In genomic region chr2:104493951-104494800, GRCm38 (mm10) we compare ENCODE assay signal across 8 mouse cellular contexts. TPM values are rescaled to one million over a fixed set of nuclear protein-coding genes. Genes with fewer than 3 reads are reported as not detected.
DNase-seq lines count a peak whose midpoint lies in the region; ATAC-seq and TF ChIP-seq lines count a peak whose summit lies in the region.

TSS of gene Hipk3 (minus strand) at chr2:104494446.

- TF ChIP-seq POLR2A in bone marrow macrophage, adult 2 months (IDR thresholded peaks at IDR 0.05; ENCODE audit: borderline replicate concordance, low read depth, low read length) = no peak
- peak; percentile 49 for TF ChIP-seq POLR2A in embryonic fibroblast, embryonic 13.5 days (IDR thresholded peaks at IDR 0.05; ENCODE audit: low read depth, low read length)
- TF ChIP-seq POLR2A in liver, adult 2 months (IDR thresholded peaks at IDR 0.05; ENCODE audit: extremely low read depth, insufficient read depth, low read length) = peak; percentile 24; the same call in 1 of the 2 replicates
- peak; percentile 85 for TF ChIP-seq POLR2A in myocyte (IDR thresholded peaks at IDR 0.05; ENCODE audit: insufficient read length, low read depth)

- H3K36me3 ChIP-seq in heart, embryonic 10.5 days = no peaks in the 10 kb centered on the region
- H3K36me3 ChIP-seq in kidney, embryonic 16.5 days (ENCODE audit: insufficient read depth, low read length) = no peaks in the 10 kb centered on the region
- no peaks in the 10 kb centered on the region for H3K36me3 ChIP-seq in liver, adult 2 months (ENCODE audit: control insufficient read depth, insufficient read depth, low read length)
- no peaks in the 10 kb centered on the region for H3K36me3 ChIP-seq in myocyte (ENCODE audit: control insufficient read depth, insufficient read depth)
- no peaks in the 10 kb centered on the region for H3K36me3 ChIP-seq in splenic B cell, adult 2 months (ENCODE audit: control insufficient read depth, insufficient read depth, low read length, poor library complexity, severe bottlenecking)

- H3K4me2 ChIP-seq in kidney, embryonic 16.5 days (replicated peaks; ENCODE audit: low read depth, low read length) = peak within 1 kb of the TSS; percentile 74
- H3K4me2 ChIP-seq in myocyte (ENCODE audit: low read depth) = peak within 1 kb of the TSS; percentile 90

- H3ac ChIP-seq in myocyte (ENCODE audit: control insufficient read depth, insufficient read length) = peak within 1 kb of the TSS; percentile 85

- peak; percentile 96 for ATAC-seq in kidney, embryonic 16.5 days (ENCODE audit: low FRiP score, low TSS enrichment)

- peak; percentile 85 for DNase-seq in A20 (ENCODE audit: low read depth, low spot score)
- DNase-seq in heart, embryonic 10.5 days (ENCODE audit: low spot score) = peak; percentile 90
- DNase-seq in liver, adult 2 months (ENCODE audit: extremely low read depth, low read depth, low spot score) = peak; percentile 36
- DNase-seq in splenic B cell, adult 2 months (ENCODE audit: low read depth, low spot score) = peak; percentile 81

- peak within 1 kb of the TSS; percentile 85 for H3K4me3 ChIP-seq in bone marrow macrophage, adult 2 months (ENCODE audit: insufficient read depth, low read length)
- peak within 1 kb of the TSS; percentile 94 for H3K4me3 ChIP-seq in embryonic fibroblast, embryonic 13.5 days (ENCODE audit: insufficient read depth, low read length)
- peak within 1 kb of the TSS; percentile 97 for H3K4me3 ChIP-seq in heart, embryonic 10.5 days
- peak within 1 kb of the TSS; percentile 86 for H3K4me3 ChIP-seq in kidney, embryonic 16.5 days (ENCODE audit: low read length)
- peak within 1 kb of the TSS; percentile 100 for H3K4me3 ChIP-seq in liver, adult 2 months (ENCODE audit: insufficient read depth, low read depth, low read length)
- peak within 1 kb of the TSS; percentile 58 for H3K4me3 ChIP-seq in myocyte

- no peaks in the 10 kb centered on the region for H3K9me3 ChIP-seq in heart, embryonic 10.5 days
- no peaks in the 10 kb centered on the region for H3K9me3 ChIP-seq in kidney, embryonic 16.5 days (ENCODE audit: low read length)

- H3K27ac ChIP-seq in bone marrow macrophage, adult 2 months (ENCODE audit: insufficient read depth, low read depth, low read length) = peak within 1 kb of the TSS; percentile 95
- H3K27ac ChIP-seq in embryonic fibroblast, embryonic 13.5 days (ENCODE audit: insufficient read depth, low read length) = peak within 1 kb of the TSS; percentile 92
- H3K27ac ChIP-seq in heart, embryonic 10.5 days = peak within 1 kb of the TSS; percentile 100
- peak within 1 kb of the TSS; percentile 100 for H3K27ac ChIP-seq in kidney, embryonic 16.5 days (ENCODE audit: low read length)
- peak within 1 kb of the TSS; percentile 98 for H3K27ac ChIP-seq in liver, adult 2 months (replicated peaks; ENCODE audit: insufficient read depth, low read depth, low read length)

- H3K27me3 ChIP-seq in heart, embryonic 10.5 days (ENCODE audit: insufficient read depth, poor library complexity, severe bottlenecking) = no peaks in the 10 kb centered on the region
- no peaks in the 10 kb centered on the region for H3K27me3 ChIP-seq in kidney, embryonic 16.5 days (ENCODE audit: insufficient read depth, low read length)
- H3K27me3 ChIP-seq in liver, adult 2 months (ENCODE audit: control insufficient read depth, insufficient read depth, low read length) = no peaks in the 10 kb centered on the region
- H3K27me3 ChIP-seq in myocyte (ENCODE audit: control insufficient read depth, insufficient read depth, insufficient read length) = no peaks in the 10 kb centered on the region
- no peaks in the 10 kb centered on the region for H3K27me3 ChIP-seq in splenic B cell, adult 2 months (ENCODE audit: control insufficient read depth, insufficient read depth, low read length, poor library complexity, severe bottlenecking)

- WGBS in heart, embryonic 10.5 days = under 1% methylated on average over 84 of the region's 98 CpGs
- WGBS in kidney, embryonic 16.5 days = under 1% methylated on average over 83 of the region's 98 CpGs
- under 1% methylated on average over 98 of the region's 98 CpGs for WGBS in liver, adult 2 months

- peaks cover 14% of the 10 kb centered on the region for H3K4me1 ChIP-seq in bone marrow macrophage, adult 2 months (ENCODE audit: control insufficient read depth, insufficient read depth, low read length)
- H3K4me1 ChIP-seq in embryonic fibroblast, embryonic 13.5 days (ENCODE audit: control insufficient read depth, insufficient read depth, low read length) = peaks cover 9% of the 10 kb centered on the region; the same call in 1 of the 2 replicates
- H3K4me1 ChIP-seq in heart, embryonic 10.5 days = peaks cover 47% of the 10 kb centered on the region
- peaks cover 15% of the 10 kb centered on the region for H3K4me1 ChIP-seq in kidney, embryonic 16.5 days (ENCODE audit: insufficient read depth, low read length)
- H3K4me1 ChIP-seq in liver, adult 2 months (ENCODE audit: control insufficient read depth, insufficient read depth, low read length) = peaks cover 16% of the 10 kb centered on the region

- H3K79me2 ChIP-seq in liver, adult 2 months (ENCODE audit: control insufficient read depth, insufficient read depth, low read length) = peaks cover 6% of the 10 kb centered on the region
- peaks cover 36% of the 10 kb centered on the region for H3K79me2 ChIP-seq in myocyte (ENCODE audit: control insufficient read depth, insufficient read depth)

- TF ChIP-seq CTCF in bone marrow macrophage, adult 2 months (IDR thresholded peaks at IDR 0.05; ENCODE audit: low read depth, low read length) = no peak
- no peak for TF ChIP-seq CTCF in embryonic fibroblast, embryonic 13.5 days (IDR thresholded peaks at IDR 0.05; ENCODE audit: borderline replicate concordance, insufficient read depth, low read length)
- TF ChIP-seq CTCF in liver, adult 2 months (IDR thresholded peaks at IDR 0.05; ENCODE audit: low read depth, low read length) = peak; percentile 56

- peak within 1 kb of the TSS; percentile 100 for H3K9ac ChIP-seq in kidney, embryonic 16.5 days (replicated peaks; ENCODE audit: low read length)
- H3K9ac ChIP-seq in liver, adult 2 months (ENCODE audit: low read depth, low read length) = peak within 1 kb of the TSS; percentile 100

TF ChIP-seq in myocyte, 11 proteins besides CTCF, POLR2A, EP300 and RAD21:
- TF ChIP-seq MAX (IDR thresholded peaks at IDR 0.05; ENCODE audit: low read depth) = no peak
- no peak for TF ChIP-seq REST (IDR thresholded peaks at IDR 0.05; ENCODE audit: insufficient read depth, insufficient read length)
- no peak for TF ChIP-seq TCF3 (IDR thresholded peaks at IDR 0.05; ENCODE audit: insufficient read length, low read depth)
- no peak for TF ChIP-seq USF1 (IDR thresholded peaks at IDR 0.05; ENCODE audit: low read depth)
- peak; percentile 82 for TF ChIP-seq POLR2AphosphoS2 (IDR thresholded peaks at IDR 0.05; ENCODE audit: insufficient read length, low read depth)
- peak in 1 of 3 experiments; percentile 46 for TF ChIP-seq MYOG (IDR thresholded peaks at IDR 0.05; ENCODE audit: control insufficient read depth in 1 of 3, insufficient read depth in 1 of 3, insufficient read length in 2 of 3, low read depth in 2 of 3)
- TF ChIP-seq E2F4 (IDR thresholded peaks at IDR 0.05; ENCODE audit: insufficient read depth) = no peak
- no peak for TF ChIP-seq CEBPB (IDR thresholded peaks at IDR 0.05; ENCODE audit: insufficient read depth, poor library complexity, severe bottlenecking)
- no peak for TF ChIP-seq SRF (IDR thresholded peaks at IDR 0.05; ENCODE audit: control insufficient read depth, insufficient read length, low read depth)
- TF ChIP-seq MYOD1 (IDR thresholded peaks at IDR 0.05; ENCODE audit: control insufficient read depth in 1 of 3, insufficient read length in 2 of 3, low read depth in 2 of 3) = peak in 1 of 3 experiments; percentile 62
- TF ChIP-seq TCF12 (IDR thresholded peaks at IDR 0.05; ENCODE audit: insufficient read depth, poor library complexity, severe bottlenecking) = no peak
TF ChIP-seq in myocyte: peak in this region for 3.

RNA-seq across cellular contexts. Expression of gene Hipk3, which starts in this region (rescaled TPM):
- polyA plus RNA-seq in bone marrow macrophage, adult 2 months (2012; ENCODE audit: insufficient read depth, insufficient read length, missing spikeins) = 30.9 and 36.2 TPM in 2 replicates
- polyA plus RNA-seq in embryonic fibroblast, embryonic 13.5 days (2011; ENCODE audit: insufficient read length, low read depth, missing spikeins) = 65.7 and 66.5 TPM in 2 replicates
- 34.2 and 48.1 TPM in 2 replicates for polyA plus RNA-seq in heart, embryonic 10.5 days (2016; fragmentation: Nextera tagmentation; extraction: Ambion mirVana)
- 11.4 and 12.1 TPM in 2 replicates for polyA plus RNA-seq in kidney, embryonic 16.5 days (2015; fragmentation: Nextera tagmentation; extraction: Ambion mirVana)
- 41.0 and 52.2 TPM in 2 replicates for total RNA-seq in liver, adult 2 months (2014; rRNA removed)
- polyA plus RNA-seq in liver, adult 2 months (2012; rRNA removed) = 14.9 and 17.9 TPM in 2 replicates
- 14.3 TPM for polyA plus RNA-seq in myocyte (2012; fragmentation: generic; extraction: Trizol)

Comparison
In these comparisons a context has a peak if more than half of its experiments do, and no peak if none do; other contexts are left out.
1. Peak in every context shown above with its lines: DNase-seq, ATAC-seq, H3K4me3 ChIP-seq and H3K27ac ChIP-seq.
2. DNase-seq: peak in every context shown above with its lines; median percentile 90 in heart, embryonic 10.5 days; 85 in A20; 81 in splenic B cell, adult 2 months; 36 in liver, adult 2 months.